Mouse (Mus musculus) stomach, postnatal 0 days (tissue): ENCODE data around the gene Lrp6. TPM values are rescaled to one million over a fixed set of nuclear protein-coding genes. Genes with fewer than 3 reads are reported as not detected.
A peak's percentile ranks its signal among the peaks of the same experiment; 100 is the strongest.

ENCODE experiments used
- ATAC-seq: fragments of 200-750 bp; cut with Nextera tagmentation; 2 replicates; pipeline ENCODE4 v1.8.0; 2017; ENCODE audit not compliant: low FRiP score, low TSS enrichment
- DNase-seq: peaks from one replicate; pipeline ENCODE4 v3.0.0-alpha.2; 2016; ENCODE audit warnings: low spot score
- H3K27ac ChIP-seq: fragments of 300-500 bp; sonication (generic); replicated peaks from 2 replicates; pipeline ENCODE4 v1.5.1; 2014; ENCODE audit warnings: mild to moderate bottlenecking, control low read depth
- H3K27me3 ChIP-seq: fragments of 300-500 bp; sonication (generic); 2 replicates; pipeline ENCODE4 v1.6.1; 2014; ENCODE audit warnings: low read length; ENCODE audit not compliant: control insufficient read depth, insufficient read depth
- H3K36me3 ChIP-seq: fragments of 300-500 bp; sonication (generic); 2 replicates; pipeline ENCODE4 v1.6.1; 2014; ENCODE audit warnings: low read length, mixed read lengths; ENCODE audit not compliant: control insufficient read depth, insufficient read depth
- H3K4me1 ChIP-seq: fragments of 300-500 bp; sonication (generic); replicated peaks from 2 replicates; pipeline ENCODE4 v1.6.1; 2014; ENCODE audit warnings: antibody characterized with exemption; ENCODE audit not compliant: control insufficient read depth, insufficient read depth
- H3K4me2 ChIP-seq: fragments of 300-500 bp; sonication (generic); replicated peaks from 2 replicates; pipeline ENCODE4 v1.6.1; 2014; ENCODE audit warnings: low read depth, mild to moderate bottlenecking, control low read depth, moderate library complexity
- H3K4me3 ChIP-seq: fragments of 300-500 bp; sonication (generic); 2 replicates; pipeline ENCODE4 v1.5.1; 2014; ENCODE audit warnings: low read depth, low read length, control low read depth
- H3K9ac ChIP-seq: fragments of 300-500 bp; sonication (generic); 2 replicates; pipeline ENCODE4 v1.6.1; 2014; ENCODE audit warnings: mild to moderate bottlenecking, low read length, control low read depth, mixed read lengths
- H3K9me3 ChIP-seq: fragments of 300-500 bp; sonication (generic); 2 replicates; pipeline ENCODE4 v1.6.1; 2016; ENCODE audit warnings: low read length; ENCODE audit not compliant: control insufficient read depth
- CTCF ChIP-seq: IDR thresholded peaks from 2 replicates; pipeline ENCODE4 v1.5.1; 2016; ENCODE audit warnings: antibody characterized with exemption, low read depth, mild to moderate bottlenecking, moderate library complexity
- EP300 ChIP-seq: optimal IDR thresholded peaks from 2 replicates; pipeline ENCODE3; 2016; ENCODE audit warnings: antibody characterized with exemption
- WGBS: fragments of 180-500 bp; shearing (Covaris S2); extraction: QIAGEN DNeasy Blood & Tissue Kit; methylation state at CpG from one replicate; pipeline ENCODE4 v1.1.7; 2014; 5-methylcytosine and 5-hydroxymethylcytosine counted together
- polyA plus RNA-seq: library from polyadenylated mRNA; unstranded; fragments of >200 nt; fragmentation: Nextera tagmentation; extraction: Ambion mirVana; gene quantifications from 2 replicates; pipeline ENCODE4 v1.2.1, GENCODE M21; 2015

Lrp6 gene
- polyA plus RNA-seq, 1 experiment from 2014 or later: 12.1 TPM

DNA sequence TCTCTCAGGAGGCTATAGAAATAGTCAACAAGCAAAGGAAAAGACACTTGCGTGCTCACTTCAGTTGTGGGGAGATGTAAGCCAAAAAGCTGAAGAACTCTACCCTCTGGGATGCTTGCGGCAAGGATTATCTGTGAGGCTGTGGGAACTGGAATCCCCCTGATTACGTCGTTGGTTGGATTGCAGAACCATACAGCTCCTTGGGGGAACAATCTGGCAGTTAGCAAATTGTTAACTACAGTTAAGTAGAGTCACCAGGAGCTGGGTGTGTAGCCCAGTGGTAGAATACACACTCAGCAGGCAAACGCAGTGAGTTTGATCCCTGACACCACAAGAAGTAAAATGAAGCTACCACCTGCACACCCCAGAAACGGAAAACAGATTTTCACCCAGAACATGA, 132.7 kb downstream of the Lrp6 start:
- Histone ChIP-seq H3K4me2 (no peak overlapping the region), H3K9ac (no peak overlapping the region), H3K9me3 (no peaks in the 10 kb centered on the region), H3K27ac (no peak overlapping the region), H3K36me3 (no peaks in the 10 kb centered on the region), H3K27me3 (no peaks in the 10 kb centered on the region), H3K4me1 (no peaks in the 10 kb centered on the region), H3K4me3 (no peak overlapping the region)
- no peak for TF ChIP-seq CTCF
- TF ChIP-seq EP300: no peak
- 78% methylated on average over 6 of the region's 6 CpGs for WGBS
- DNase-seq (no peak), ATAC-seq (no peak)

GRCm38 (mm10) chr6:134433281-134433680, 133.5 kb downstream of the Lrp6 start:
- H3K27me3 ChIP-seq: no peaks in the 10 kb centered on the region
- no peak overlapping the region for H3K4me2 ChIP-seq
- no peaks in the 10 kb centered on the region for H3K36me3 ChIP-seq
- no peak for DNase-seq
- H3K9me3 ChIP-seq: no peaks in the 10 kb centered on the region
- WGBS: 86% methylated on average over 3 of the region's 3 CpGs
- no peak overlapping the region for H3K27ac ChIP-seq
- no peaks in the 10 kb centered on the region for H3K4me1 ChIP-seq
- H3K4me3 ChIP-seq: no peak overlapping the region
- TF ChIP-seq CTCF (no peak), EP300 (no peak)
- H3K9ac ChIP-seq: no peak overlapping the region
- ATAC-seq: no peak

- ATAC-seq (no peak), DNase-seq (no peak)
- H3K4me3 ChIP-seq: no peak overlapping the region
- H3K36me3 ChIP-seq: no peaks in the 10 kb centered on the region
- no peaks in the 10 kb centered on the region for H3K4me1 ChIP-seq
- TF ChIP-seq CTCF (no peak), EP300 (no peak)
- no peak overlapping the region for H3K27ac ChIP-seq
- WGBS: 57% methylated on average over 4 of the region's 4 CpGs
- H3K4me2 ChIP-seq: no peak overlapping the region
- no peaks in the 10 kb centered on the region for H3K27me3 ChIP-seq
- no peaks in the 10 kb centered on the region for H3K9me3 ChIP-seq
- H3K9ac ChIP-seq: no peak overlapping the region
These were observed 135.2 kb downstream of the Lrp6 start for GRCm38 (mm10) chr6:134431583-134431982.

GRCm38 (mm10) chr6:134430161-134430799, 136.5 kb downstream of the Lrp6 start:
- TF ChIP-seq EP300 (no peak), CTCF (peak; percentile 57)
- H3K9ac ChIP-seq: no peak overlapping the region
- H3K4me2 ChIP-seq: no peak overlapping the region
- ATAC-seq: 0 out of 2 replicates have a peak, but pooled peaks have one; percentile 13
- no peaks in the 10 kb centered on the region for H3K4me1 ChIP-seq
- 0 out of 2 replicates have a peak overlapping the region, but pooled peaks have one; percentile 8 for H3K27ac ChIP-seq
- no peak overlapping the region for H3K4me3 ChIP-seq
- H3K27me3 ChIP-seq: no peaks in the 10 kb centered on the region
- H3K36me3 ChIP-seq: no peaks in the 10 kb centered on the region
- 56% methylated on average over 9 of the region's 9 CpGs for WGBS
- no peak for DNase-seq
- no peaks in the 10 kb centered on the region for H3K9me3 ChIP-seq

- 50% methylated on average over 5 of the region's 5 CpGs for WGBS
- Histone ChIP-seq H3K4me3 (no peak overlapping the region), H3K36me3 (no peaks in the 10 kb centered on the region), H3K4me2 (no peak overlapping the region), H3K9me3 (no peaks in the 10 kb centered on the region), H3K27ac (no peak overlapping the region; the same call in 1 of the 2 replicates), H3K27me3 (no peaks in the 10 kb centered on the region), H3K9ac (no peak overlapping the region), H3K4me1 (no peaks in the 10 kb centered on the region)
- TF ChIP-seq EP300 (no peak), CTCF (no peak; the same call in 1 of the 2 replicates)
- ATAC-seq (no peak), DNase-seq (no peak)
These were observed 138.3 kb downstream of the Lrp6 start for GRCm38 (mm10) chr6:134428455-134428854.

- H3K4me3 ChIP-seq: no peak overlapping the region
- no peaks in the 10 kb centered on the region for H3K9me3 ChIP-seq
- H3K4me2 ChIP-seq: no peak overlapping the region
- no peak for TF ChIP-seq EP300
- TF ChIP-seq CTCF: peak; percentile 59
- DNase-seq: no peak
- no peak overlapping the region for H3K9ac ChIP-seq
- ATAC-seq: no peak
- no peaks in the 10 kb centered on the region for H3K4me1 ChIP-seq
- H3K27me3 ChIP-seq: no peaks in the 10 kb centered on the region
- no peaks in the 10 kb centered on the region for H3K36me3 ChIP-seq
- no peak overlapping the region for H3K27ac ChIP-seq
- WGBS: 83% methylated on average over 3 of the region's 3 CpGs
These were observed 139.6 kb downstream of the Lrp6 start for GRCm38 (mm10) chr6:134427165-134427564.
